Mouse (Mus musculus) CH12.LX (cell line): ENCODE results near the gene Gm49368.

ENCODE experiments used
- CTCF ChIP-seq, 2 experiments: IDR thresholded peaks in 1 of 2; conservative IDR thresholded peaks in 1 of 2; 2 replicates each; pipeline ENCODE4 v1.5.1; 2011 to 2012; ENCODE audit warnings: low read depth in 2 of 2, low read length in 2 of 2, improper control_type of control experiment in 1 of 2, inconsistent platforms in 1 of 2, mild to moderate bottlenecking in 1 of 2, moderate library complexity in 1 of 2
- EP300 ChIP-seq: IDR thresholded peaks from 2 replicates; pipeline ENCODE4 v1.6.1; 2011; ENCODE audit warnings: low read length, improper control_type of control experiment
- HCFC1 ChIP-seq: IDR thresholded peaks from 2 replicates; pipeline ENCODE4 v1.6.1; 2012; ENCODE audit warnings: low read depth, mild to moderate bottlenecking, inconsistent platforms, low read length, improper control_type of control experiment
- POLR2A ChIP-seq: IDR thresholded peaks from 2 replicates; pipeline ENCODE4 v1.6.1; 2011; ENCODE audit warnings: low read depth, mild to moderate bottlenecking, improper control_type of control experiment, low read length
- USF1 ChIP-seq: IDR thresholded peaks from 2 replicates; pipeline ENCODE4 v1.6.1; 2014; ENCODE audit warnings: low read depth, mild to moderate bottlenecking, inconsistent platforms, low read length, improper control_type of control experiment
- ZMIZ1 ChIP-seq: IDR thresholded peaks from 2 replicates; pipeline ENCODE4 v1.6.1; 2012; ENCODE audit warnings: low read depth, mild to moderate bottlenecking, inconsistent platforms, low read length, improper control_type of control experiment

- TF ChIP-seq CTCF (conservative IDR thresholded peaks at IDR 0.05 in 1 of 2, IDR thresholded peaks at IDR 0.05 in 1 of 2; ENCODE audit: low read depth in 2 of 2, low read length in 2 of 2), result no peak
- TF ChIP-seq USF1, result no peak
- no peak for TF ChIP-seq EP300
- TF ChIP-seq HCFC1, result peak; percentile 90
- TF ChIP-seq ZMIZ1, result no peak
- TF ChIP-seq POLR2A, result no peak
Observed at GRCm38 (mm10) chr7:128031403-128031976, 31.0 kb upstream of the Gm49368 start.
